Mouse (Mus musculus) Patski (cell line): ENCODE measurements at regions not wholly inside any gene's neighbourhood (a gene's known extent, or its start where the extent isn't known, plus 50 kb on each side); places are given as distances from the start of the nearest gene placed in this dataset.

Experiments used
- ATAC-seq: fragments of 100-300 bp; one replicate; pipeline ENCODE4 v1.8.0; 2021
- CTCF ChIA-PET: fragments of 350-600 bp; sonication (Branson Sonifier 250); formaldehyde crosslinking; loops from one replicate; lab custom pipeline; 2022; ENCODE audit warnings: inconsistent platforms; lab: Charles Lee
- POLR2A ChIA-PET: fragments of 350-600 bp; sonication (Branson Sonifier 250); formaldehyde crosslinking; loops from one replicate; lab custom pipeline; 2022; ENCODE audit warnings: antibody characterized with exemption, inconsistent platforms; lab: Charles Lee
- DNase-seq: peaks from one replicate; pipeline ENCODE4 v3.0.0-alpha.2; 2011; ENCODE audit warnings: low read depth, low spot score
- H3K27me3 ChIP-seq: fragments of 371-371 bp; one replicate; pipeline ENCODE4 v1.5.1; 2021
- CTCF ChIP-seq: fragments of 100-300 bp; IDR thresholded peaks from one replicate; pipeline ENCODE4 v1.5.1; 2021
- in situ Hi-C: fragments of 300-500 bp; cut with MboI; formaldehyde crosslinking; loops from 3 replicates; pipeline ENCODE4 v1.11.1; 2018; ENCODE audit warnings: low pct_unique_long_range_greater_than_20kb, mixed read lengths

GRCm38 (mm10) chr4:52060031-52060430, 379.0 kb upstream of the Smc2 start:
- ChIA-PET CTCF (interaction anchor here (1.1 kb wide), 1 partner anchor 20 kb away, joined by 3 read pairs; no protein-coding TSS in a partner anchor), POLR2A (no interaction called here)
- DNase-seq: no peak
- no peak for TF ChIP-seq CTCF
- no peak for ATAC-seq
- in situ Hi-C loops: no loop called here
- H3K27me3 ChIP-seq: no peaks in the 10 kb centered on the region

- DNase-seq (no peak), ATAC-seq (no peak)
- in situ Hi-C loops: no loop called here
- no peaks in the 10 kb centered on the region for H3K27me3 ChIP-seq
- CTCF ChIA-PET: no interaction called here
- POLR2A ChIA-PET: no interaction called here
- no peak for TF ChIP-seq CTCF
Observed at GRCm38 (mm10) chr4:52099187-52099586, 339.9 kb upstream of the Smc2 start.

- DNase-seq (no peak), ATAC-seq (no peak)
- TF ChIP-seq CTCF: no peak
- in situ Hi-C loops: no loop called here
- H3K27me3 ChIP-seq: no peaks in the 10 kb centered on the region
- POLR2A ChIA-PET: no interaction called here
- CTCF ChIA-PET: no interaction called here
Observed at GRCm38 (mm10) chr4:52105887-52106286, 333.2 kb upstream of the Smc2 start.

GRCm38 (mm10) chr4:52117765-52118290, 321.2 kb upstream of the Smc2 start:
- ChIA-PET POLR2A (no interaction called here), CTCF (no interaction called here)
- in situ Hi-C loops: no loop called here
- DNase-seq: no peak
- ATAC-seq: no peak
- no peaks in the 10 kb centered on the region for H3K27me3 ChIP-seq
- TF ChIP-seq CTCF: no peak

- ATAC-seq: no peak
- TF ChIP-seq CTCF: no peak
- in situ Hi-C loops: no loop called here
- DNase-seq: no peak
- no peaks in the 10 kb centered on the region for H3K27me3 ChIP-seq
- ChIA-PET CTCF (no interaction called here), POLR2A (no interaction called here)
Observed at GRCm38 (mm10) chr4:52118439-52119072, 320.5 kb upstream of the Smc2 start.

GRCm38 (mm10) chr4:52152565-52153164, 286.4 kb upstream of the Smc2 start:
- no peak for ATAC-seq
- POLR2A ChIA-PET: no interaction called here

GRCm38 (mm10) chr4:52176240-52176639, 262.8 kb upstream of the Smc2 start:
- ChIA-PET CTCF (no interaction called here), POLR2A (no interaction called here)
- DNase-seq (no peak), ATAC-seq (no peak)
- H3K27me3 ChIP-seq: no peaks in the 10 kb centered on the region
- in situ Hi-C loops: no loop called here
- TF ChIP-seq CTCF: no peak

More at GRCm38 (mm10) chr4:52152565-52153164, 286.4 kb upstream of the Smc2 start:
- in situ Hi-C loops: no loop called here
- H3K27me3 ChIP-seq: no peaks in the 10 kb centered on the region
- no peak for TF ChIP-seq CTCF
- DNase-seq: no peak
- CTCF ChIA-PET: no interaction called here

- TF ChIP-seq CTCF: no peak
- in situ Hi-C loops: no loop called here
- ATAC-seq (no peak), DNase-seq (no peak)
- ChIA-PET CTCF (no interaction called here), POLR2A (interaction anchor here (0.6 kb wide), 1 partner anchor 39 kb away, joined by 4 read pairs; no protein-coding TSS in a partner anchor)
- no peaks in the 10 kb centered on the region for H3K27me3 ChIP-seq
Observed at GRCm38 (mm10) chr4:52197777-52198176, 241.3 kb upstream of the Smc2 start.

- ChIA-PET POLR2A (no interaction called here), CTCF (no interaction called here)
- DNase-seq (no peak), ATAC-seq (no peak)
- TF ChIP-seq CTCF: no peak
- in situ Hi-C loops: no loop called here
- H3K27me3 ChIP-seq: no peaks in the 10 kb centered on the region
Observed at GRCm38 (mm10) chr4:52210601-52211000, 228.4 kb upstream of the Smc2 start.

- H3K27me3 ChIP-seq: no peaks in the 10 kb centered on the region
- POLR2A ChIA-PET: no interaction called here
- TF ChIP-seq CTCF: no peak
- CTCF ChIA-PET: no interaction called here
- no peak for DNase-seq
- in situ Hi-C loops: no loop called here
- ATAC-seq: no peak
Observed at GRCm38 (mm10) chr4:52211022-52211421, 228.0 kb upstream of the Smc2 start.

- DNase-seq: no peak
- no peak for ATAC-seq
- POLR2A ChIA-PET: no interaction called here
- in situ Hi-C loops: no loop called here
- CTCF ChIA-PET: no interaction called here
- H3K27me3 ChIP-seq: no peaks in the 10 kb centered on the region
- TF ChIP-seq CTCF: no peak
Observed at GRCm38 (mm10) chr4:52213363-52213762, 225.7 kb upstream of the Smc2 start.
